Mouse (Mus musculus): Measurements from ENCODE around the gene Gm45711. TPM values are rescaled to one million over a fixed set of nuclear protein-coding genes. Genes with fewer than 3 reads are reported as not detected.

The Gm45711 gene
- polyA plus RNA-seq, 1 experiment: not detected

- TF ChIP-seq GATA1 (IDR thresholded peaks at IDR 0.05; ENCODE audit: borderline replicate concordance, low read length) (no peak), FLI1 (IDR thresholded peaks at IDR 0.05; ENCODE audit: low read length) (no peak)
- H3K36me3 ChIP-seq (replicated peaks; ENCODE audit: low read length): peaks cover 37% of the 10 kb centered on the region
- no peaks in the 10 kb centered on the region for H3K27me3 ChIP-seq (replicated peaks)
- H3K9me3 ChIP-seq: no peaks in the 10 kb centered on the region
- peak overlapping the region; percentile 96 for H3K4me3 ChIP-seq (replicated peaks)
- peaks cover 61% of the 10 kb centered on the region for H3K4me1 ChIP-seq
Measured at GRCm38 (mm10) chr8:104247054-104247907, 62.6 kb downstream of the Gm45711 start.

- Histone ChIP-seq H3K36me3 (replicated peaks; ENCODE audit: low read length) (peaks cover 44% of the 10 kb centered on the region), H3K4me3 (replicated peaks) (peak overlapping the region; percentile 96), H3K9me3 (no peaks in the 10 kb centered on the region), H3K4me1 (peaks cover 57% of the 10 kb centered on the region), H3K27me3 (replicated peaks) (no peaks in the 10 kb centered on the region)
- TF ChIP-seq GATA1 (IDR thresholded peaks at IDR 0.05; ENCODE audit: borderline replicate concordance, low read length) (no peak), FLI1 (IDR thresholded peaks at IDR 0.05; ENCODE audit: low read length) (no peak)
Measured at GRCm38 (mm10) chr8:104246621-104247020, 63.3 kb downstream of the Gm45711 start.

GRCm38 (mm10) chr8:104242038-104242644 lies 67.7 kb downstream of the Gm45711 start:
- Histone ChIP-seq H3K4me3 (replicated peaks) (no peak overlapping the region), H3K9me3 (no peaks in the 10 kb centered on the region), H3K4me1 (peaks cover 59% of the 10 kb centered on the region), H3K36me3 (replicated peaks; ENCODE audit: low read length) (peaks cover 89% of the 10 kb centered on the region), H3K27me3 (replicated peaks) (no peaks in the 10 kb centered on the region)
- no peak for TF ChIP-seq FLI1 (IDR thresholded peaks at IDR 0.05; ENCODE audit: low read length)
- no peak for TF ChIP-seq GATA1 (IDR thresholded peaks at IDR 0.05; ENCODE audit: borderline replicate concordance, low read length)

- Histone ChIP-seq H3K4me3 (replicated peaks) (peak overlapping the region; percentile 40), H3K4me1 (peaks cover 56% of the 10 kb centered on the region), H3K36me3 (replicated peaks; ENCODE audit: low read length) (peaks cover 100% of the 10 kb centered on the region), H3K9me3 (no peaks in the 10 kb centered on the region), H3K27me3 (replicated peaks) (no peaks in the 10 kb centered on the region)
- no peak for TF ChIP-seq FLI1 (IDR thresholded peaks at IDR 0.05; ENCODE audit: low read length)
- no peak for TF ChIP-seq GATA1 (IDR thresholded peaks at IDR 0.05; ENCODE audit: borderline replicate concordance, low read length)
Measured at GRCm38 (mm10) chr8:104239418-104239861, 70.4 kb downstream of the Gm45711 start.

GRCm38 (mm10) chr8:104234573-104234972 lies 75.3 kb downstream of the Gm45711 start:
- Histone ChIP-seq H3K4me1 (peaks cover 42% of the 10 kb centered on the region), H3K4me3 (replicated peaks) (no peak overlapping the region), H3K27me3 (replicated peaks) (no peaks in the 10 kb centered on the region), H3K9me3 (peaks cover 11% of the 10 kb centered on the region), H3K36me3 (replicated peaks; ENCODE audit: low read length) (peaks cover 100% of the 10 kb centered on the region)
- TF ChIP-seq GATA1 (IDR thresholded peaks at IDR 0.05; ENCODE audit: borderline replicate concordance, low read length) (no peak), FLI1 (IDR thresholded peaks at IDR 0.05; ENCODE audit: low read length) (no peak)

- TF ChIP-seq FLI1 (IDR thresholded peaks at IDR 0.05; ENCODE audit: low read length): no peak
- no peak for TF ChIP-seq GATA1 (IDR thresholded peaks at IDR 0.05; ENCODE audit: borderline replicate concordance, low read length)
- Histone ChIP-seq H3K27me3 (replicated peaks) (no peaks in the 10 kb centered on the region), H3K9me3 (peaks cover 11% of the 10 kb centered on the region), H3K4me3 (replicated peaks) (no peak overlapping the region), H3K4me1 (peaks cover 29% of the 10 kb centered on the region), H3K36me3 (replicated peaks; ENCODE audit: low read length) (peaks cover 99% of the 10 kb centered on the region)
Measured at GRCm38 (mm10) chr8:104232919-104233318, 77.0 kb downstream of the Gm45711 start.

- no peak for TF ChIP-seq FLI1 (IDR thresholded peaks at IDR 0.05; ENCODE audit: low read length)
- no peak for TF ChIP-seq GATA1 (IDR thresholded peaks at IDR 0.05; ENCODE audit: borderline replicate concordance, low read length)
- no peaks in the 10 kb centered on the region for H3K27me3 ChIP-seq (replicated peaks)
- no peak overlapping the region for H3K4me3 ChIP-seq (replicated peaks)
- peaks cover 26% of the 10 kb centered on the region for H3K4me1 ChIP-seq
- H3K36me3 ChIP-seq (replicated peaks; ENCODE audit: low read length): peaks cover 99% of the 10 kb centered on the region
- H3K9me3 ChIP-seq: peaks cover 11% of the 10 kb centered on the region
Measured at GRCm38 (mm10) chr8:104232039-104232438, 77.8 kb downstream of the Gm45711 start.

Other genes starting within 250 kb of the Gm45711 start
- gene Cdh5, start 208.5 kb downstream of the Gm45711 start, polyA plus RNA-seq (2012; ENCODE audit: insufficient read depth, low replicate concordance): 0.41 TPM in 2 replicates
- gene Bean1, start 139.6 kb downstream of the Gm45711 start, polyA plus RNA-seq (2012; ENCODE audit: insufficient read depth, low replicate concordance): 1.5 TPM in 1 of 2 replicates, not detected in the other
- 3.2 and 15.8 TPM in 2 replicates for gene Tk2, start 61.5 kb downstream of the Gm45711 start, polyA plus RNA-seq (2012; ENCODE audit: insufficient read depth, low replicate concordance)
- 5.9 TPM in 1 of 2 replicates, not detected in the other for gene Cklf, start 59.2 kb downstream of the Gm45711 start, polyA plus RNA-seq (2012; ENCODE audit: insufficient read depth, low replicate concordance)
- gene Cmtm2a, start 16.9 kb downstream of the Gm45711 start, polyA plus RNA-seq (2012; ENCODE audit: insufficient read depth, low replicate concordance): not detected in 2 replicates
- gene Cmtm1, start 64 bp upstream of the Gm45711 start, polyA plus RNA-seq (2012; ENCODE audit: insufficient read depth, low replicate concordance): not detected in 2 replicates
- not detected in 2 replicates for gene Gm11020, start 11.5 kb upstream of the Gm45711 start, polyA plus RNA-seq (2012; ENCODE audit: insufficient read depth, low replicate concordance)
- gene Cmtm2b, start 12.1 kb upstream of the Gm45711 start, polyA plus RNA-seq (2012; ENCODE audit: insufficient read depth, low replicate concordance): not detected in 2 replicates
- gene Cmtm3, start 29.3 kb upstream of the Gm45711 start, polyA plus RNA-seq (2012; ENCODE audit: insufficient read depth, low replicate concordance): 64.5 and 65.4 TPM in 2 replicates
- 0.69 and 1.2 TPM in 2 replicates for gene Cmtm4, start 85.7 kb upstream of the Gm45711 start, polyA plus RNA-seq (2012; ENCODE audit: insufficient read depth, low replicate concordance)
- gene Dync1li2, start 133.0 kb upstream of the Gm45711 start, polyA plus RNA-seq (2012; ENCODE audit: insufficient read depth, low replicate concordance): 5.1 and 12.1 TPM in 2 replicates
- not detected in 2 replicates for gene Terb1, start 199.8 kb upstream of the Gm45711 start, polyA plus RNA-seq (2012; ENCODE audit: insufficient read depth, low replicate concordance)
- 1.5 TPM in 1 of 2 replicates, not detected in the other for gene Nae1, start 224.6 kb upstream of the Gm45711 start, polyA plus RNA-seq (2012; ENCODE audit: insufficient read depth, low replicate concordance)
- gene Car7, start 224.6 kb upstream of the Gm45711 start, polyA plus RNA-seq (2012; ENCODE audit: insufficient read depth, low replicate concordance): 1.1 and 8.2 TPM in 2 replicates

All from megakaryocyte, embryonic 14.5 days (primary cell).